Mouse (Mus musculus): Measurements from ENCODE around the gene Ccdc114.

Gene Ccdc114

DNA sequence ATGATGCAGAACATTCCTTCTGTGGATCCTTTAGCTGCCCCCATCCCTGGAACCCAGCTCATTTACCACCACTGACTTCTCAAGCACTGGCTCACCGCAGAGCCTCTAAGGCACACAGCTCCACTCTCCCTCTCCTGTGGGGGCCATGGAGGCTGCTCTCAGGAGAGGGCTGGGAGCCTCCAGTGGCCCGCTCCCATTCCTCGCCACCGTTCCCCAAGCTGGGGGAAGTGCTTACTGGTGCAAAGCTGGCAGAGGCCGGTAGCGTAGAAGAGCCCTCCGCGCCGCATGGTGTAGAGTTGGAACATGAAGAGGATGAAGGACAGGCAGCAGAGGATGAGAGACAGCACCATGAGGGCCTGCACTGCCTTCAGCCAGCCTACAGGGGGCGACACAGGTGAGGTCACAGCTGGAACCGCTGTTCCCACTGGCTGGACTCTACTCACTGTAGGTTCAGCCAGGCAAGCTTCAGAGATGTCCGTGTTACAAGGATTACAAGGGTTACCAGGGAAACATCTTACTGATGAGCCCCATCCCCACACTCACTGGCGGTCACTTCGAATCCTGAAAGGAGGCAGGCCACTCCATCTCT lies 4.7 kb upstream of the Ccdc114 start:
- DNase-seq (ENCODE audit: low read depth), result peak; percentile 60

DNA sequence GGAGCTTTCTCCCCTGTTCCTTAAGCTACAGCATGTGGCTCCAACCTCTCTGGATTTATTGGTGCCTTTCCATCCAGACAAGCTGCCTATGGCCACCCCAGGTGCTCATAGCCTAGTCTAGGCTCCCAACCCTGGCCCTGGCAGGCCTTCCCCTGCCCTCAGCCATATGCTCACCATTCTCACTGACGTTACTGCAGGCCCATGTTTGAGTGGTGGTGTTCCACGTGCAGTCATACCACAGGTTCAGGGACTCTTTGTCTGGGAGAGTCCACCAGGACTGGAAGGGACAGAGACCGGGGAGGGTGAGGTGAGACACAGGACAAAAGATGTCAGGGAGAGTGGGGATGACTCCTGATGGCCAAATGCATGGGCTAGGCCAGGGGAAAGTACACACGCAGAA lies 4.1 kb upstream of the Ccdc114 start:
- DNase-seq (ENCODE audit: low read depth), result no peak

GRCm38 (mm10) chr7:45920583-45921241 lies 3.2 kb upstream of the Ccdc114 start:
- DNase-seq (ENCODE audit: low read depth), result peak; percentile 30

DNA sequence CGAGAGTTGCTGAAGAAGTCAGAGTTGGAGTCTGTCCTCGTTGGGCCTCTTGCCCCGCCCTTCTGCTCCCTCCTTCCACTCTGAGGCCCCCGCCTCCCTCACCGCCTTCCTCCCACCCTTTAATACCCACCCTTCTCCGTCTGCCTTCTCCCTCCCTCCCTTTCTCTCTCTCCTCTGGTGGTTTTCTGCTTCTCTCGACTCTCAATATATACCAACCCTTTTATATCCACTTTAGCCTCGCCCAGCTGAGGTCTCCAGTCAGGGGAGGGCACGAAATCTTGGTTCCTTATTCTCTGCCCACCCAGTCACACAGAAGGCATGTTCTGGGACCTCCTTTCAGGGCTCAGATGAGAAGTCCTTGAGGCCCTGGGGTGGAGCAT lies 2.6 kb upstream of the Ccdc114 start, which contains the start of gene Emp3:
Gene Emp3 (minus strand): TSS at position 163 of the 380 bp plus-strand sequence.
- DNase-seq (ENCODE audit: low read depth), result peak; percentile 75

- DNase-seq (ENCODE audit: low read depth), result no peak
These were observed 1.8 kb upstream of the Ccdc114 start for GRCm38 (mm10) chr7:45921950-45922600.

GRCm38 (mm10) chr7:45922928-45923761 lies 727 bp upstream of the Ccdc114 start:
- peak; percentile 98 for DNase-seq (ENCODE audit: low read depth)

DNA sequence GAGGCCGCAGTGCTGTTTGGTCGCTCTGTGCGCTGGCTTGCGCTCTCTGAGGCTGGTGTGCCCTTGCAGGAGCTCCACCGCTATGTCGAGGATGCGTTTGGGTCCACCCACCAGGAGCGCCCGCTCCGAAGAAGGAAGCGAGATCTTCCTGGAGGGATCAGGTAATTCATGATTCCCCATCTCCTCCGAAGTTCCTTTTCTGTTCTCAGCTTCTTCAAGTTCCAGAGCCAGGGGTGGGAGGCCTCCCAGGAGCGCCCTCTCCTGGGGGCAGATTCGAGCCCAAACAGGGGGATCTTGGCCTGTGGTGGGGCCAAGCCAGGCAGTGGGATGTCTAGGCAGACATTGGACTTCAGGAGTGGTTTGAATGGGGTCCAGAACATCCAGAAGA lies 551 bp downstream of the Ccdc114 start:
- DNase-seq (ENCODE audit: low read depth), result peak; percentile 66

DNA sequence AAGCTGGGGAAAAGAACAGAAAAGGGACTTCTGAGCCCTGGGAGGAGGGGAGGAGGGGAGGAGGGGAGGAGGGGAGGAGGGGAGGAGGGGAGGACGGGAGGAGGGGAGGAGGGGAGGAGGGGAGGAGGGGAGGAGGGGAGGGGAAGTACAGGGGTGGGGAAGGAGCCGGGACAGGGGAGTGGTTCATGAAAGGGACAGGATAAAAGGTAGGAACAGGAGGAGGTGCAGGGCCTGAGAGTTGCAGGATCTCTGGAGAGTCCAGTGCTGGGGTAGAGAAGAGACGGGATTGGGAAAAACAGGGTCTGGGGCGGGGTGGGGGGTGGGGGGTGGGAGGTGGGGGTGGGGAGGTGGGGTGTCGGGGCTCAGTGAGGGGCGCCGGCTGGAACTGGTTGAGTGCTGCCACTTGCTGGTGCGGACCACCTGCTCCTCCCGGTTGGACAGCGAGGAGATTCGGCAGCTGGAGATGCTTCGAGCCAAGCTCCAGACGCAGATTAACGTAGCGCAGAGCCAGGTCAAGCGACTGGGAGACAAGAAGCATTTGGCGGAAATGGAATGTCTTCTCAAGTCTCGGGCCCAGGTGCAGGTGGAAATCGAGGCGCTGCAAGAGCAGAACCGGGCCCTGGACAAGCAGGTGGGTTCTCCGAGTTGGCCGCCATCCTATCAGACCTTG lies 4.9 kb downstream of the Ccdc114 start:
- DNase-seq (ENCODE audit: low read depth), result no peak

- peak; percentile 29 for DNase-seq (ENCODE audit: low read depth)
These were observed 5.8 kb downstream of the Ccdc114 start for GRCm38 (mm10) chr7:45929688-45930087.

DNA sequence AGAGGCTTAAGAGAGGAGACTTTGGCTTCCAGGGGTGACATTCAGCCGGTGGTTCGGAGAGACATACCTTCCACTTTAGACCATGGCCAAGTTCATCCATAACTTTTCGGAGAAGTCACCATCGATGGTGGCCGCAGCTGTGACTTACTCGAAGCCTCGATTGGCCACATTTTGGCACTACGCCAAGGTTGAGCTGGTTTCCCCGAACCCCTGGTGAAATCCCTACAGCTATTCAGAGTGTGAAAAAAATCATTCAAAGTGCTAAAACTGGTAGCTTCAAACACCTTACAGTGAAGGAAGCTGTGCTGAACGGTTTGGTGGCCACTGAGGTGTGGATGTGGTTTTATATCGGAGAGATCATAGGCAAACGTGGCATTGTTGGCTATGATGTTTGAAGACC lies 9.9 kb downstream of the Ccdc114 start:
- DNase-seq (ENCODE audit: low read depth), result peak; percentile 27

- DNase-seq (ENCODE audit: low read depth), result peak; percentile 92
These were observed 11.2 kb downstream of the Ccdc114 start for GRCm38 (mm10) chr7:45935114-45935513.

DNA sequence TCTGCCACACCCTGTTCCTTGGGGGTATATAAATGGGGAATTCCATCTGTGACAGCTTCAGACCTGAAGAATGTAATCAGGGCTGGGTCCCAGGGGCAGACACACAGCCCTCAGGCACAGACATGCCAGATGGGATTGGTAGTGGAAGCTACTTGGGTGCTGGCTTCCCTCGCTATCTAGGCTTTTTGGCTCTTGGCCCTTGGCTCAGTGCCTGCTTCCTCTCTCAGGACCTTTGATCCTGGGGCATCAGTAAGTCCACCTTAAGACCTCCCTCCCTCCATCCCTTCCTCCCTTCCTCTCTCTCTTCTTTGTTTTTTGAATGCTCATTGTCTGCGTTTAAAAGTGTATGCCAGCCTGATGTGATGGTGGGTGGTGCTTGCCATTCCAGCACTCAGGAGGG lies 16.0 kb downstream of the Ccdc114 start:
- DNase-seq (ENCODE audit: low read depth), result no peak

GRCm38 (mm10) chr7:45941986-45942385 lies 18.1 kb downstream of the Ccdc114 start:
- no peak for DNase-seq (ENCODE audit: low read depth)

DNA sequence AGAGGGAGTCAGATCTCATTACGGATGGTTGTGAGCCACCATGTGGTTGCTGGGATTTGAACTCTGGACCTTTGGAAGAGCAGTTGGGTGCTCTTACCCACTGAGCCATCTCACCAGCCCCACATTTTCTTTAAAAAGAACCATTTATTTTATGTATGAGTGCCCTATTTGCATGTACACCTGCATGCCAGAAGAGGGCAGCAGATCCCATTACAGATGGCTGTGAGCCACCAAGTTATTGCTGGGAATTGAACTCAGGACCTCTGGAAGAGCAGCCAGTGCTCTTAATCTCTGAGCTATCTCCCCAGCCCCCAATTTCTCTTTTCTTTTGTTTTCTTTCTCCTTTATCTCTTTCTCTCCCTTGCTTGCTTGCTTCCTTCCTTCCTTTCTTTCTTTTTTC lies 19.4 kb downstream of the Ccdc114 start:
- peak; percentile 28 for DNase-seq (ENCODE audit: low read depth)

DNA sequence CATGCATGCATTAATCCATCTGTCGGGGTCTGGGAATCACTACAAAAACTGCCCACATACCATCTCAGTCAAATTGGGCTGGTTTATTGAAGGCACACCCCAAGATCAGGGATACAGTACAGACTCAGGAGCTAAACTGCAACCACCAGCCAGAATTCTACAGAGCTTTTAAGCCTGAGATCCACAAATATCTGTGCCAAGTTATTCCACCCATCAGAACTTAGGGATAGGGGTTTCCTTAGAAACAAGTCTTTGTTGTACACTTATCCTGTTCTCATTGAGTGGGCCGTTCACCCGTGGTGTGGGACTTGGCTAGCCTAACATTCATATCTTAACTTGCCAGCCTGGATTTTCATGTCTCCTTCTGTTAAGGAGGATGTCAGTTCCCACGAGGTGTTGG lies 25.2 kb downstream of the Ccdc114 start:
- DNase-seq (ENCODE audit: low read depth), result no peak

- DNase-seq (ENCODE audit: low read depth), result no peak
These were observed 32.7 kb downstream of the Ccdc114 start for GRCm38 (mm10) chr7:45956611-45957010.

DNA sequence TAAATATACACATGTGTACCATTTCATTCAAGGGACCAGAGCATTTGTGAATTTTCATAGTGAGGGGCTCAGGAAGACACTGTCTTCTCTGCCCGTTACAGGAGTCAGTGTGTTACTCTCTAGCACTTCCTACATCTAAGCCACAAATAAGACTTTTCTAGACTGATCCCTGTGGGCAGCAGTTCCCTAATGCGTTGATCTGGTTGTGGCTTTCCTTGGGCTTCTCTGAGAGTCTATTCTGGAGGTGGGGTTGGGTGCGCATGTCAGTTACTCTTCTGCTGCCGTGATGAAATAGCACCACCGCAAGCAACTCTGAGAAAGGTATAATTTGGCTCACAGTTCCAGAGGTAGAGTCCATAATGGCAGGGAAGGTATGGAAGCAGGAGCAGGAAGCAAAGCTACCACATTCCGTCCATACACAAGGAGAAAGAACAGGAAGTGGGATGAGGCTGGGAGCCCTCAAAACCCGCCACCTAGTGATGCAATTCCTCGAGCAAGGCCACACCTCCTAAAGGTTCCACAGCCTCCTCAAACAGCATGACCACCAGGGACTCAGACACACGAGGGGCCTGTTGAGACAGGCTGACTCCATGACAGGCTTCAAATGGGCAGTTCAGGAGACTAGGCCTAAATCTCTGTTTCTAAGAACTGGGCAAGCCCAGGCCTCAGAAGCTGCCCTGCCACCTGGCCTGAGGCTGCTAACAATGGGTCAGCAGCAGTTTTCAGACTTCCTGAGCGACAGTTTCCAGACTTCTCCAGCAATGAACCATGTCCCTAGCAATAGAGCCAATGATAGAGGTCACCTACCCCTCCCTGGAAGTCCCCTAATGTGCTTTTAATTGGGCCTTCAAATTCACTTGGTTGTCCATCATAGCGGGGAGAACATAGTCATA lies 48.2 kb downstream of the Ccdc114 start:
- DNase-seq (ENCODE audit: low read depth), result no peak

DNA sequence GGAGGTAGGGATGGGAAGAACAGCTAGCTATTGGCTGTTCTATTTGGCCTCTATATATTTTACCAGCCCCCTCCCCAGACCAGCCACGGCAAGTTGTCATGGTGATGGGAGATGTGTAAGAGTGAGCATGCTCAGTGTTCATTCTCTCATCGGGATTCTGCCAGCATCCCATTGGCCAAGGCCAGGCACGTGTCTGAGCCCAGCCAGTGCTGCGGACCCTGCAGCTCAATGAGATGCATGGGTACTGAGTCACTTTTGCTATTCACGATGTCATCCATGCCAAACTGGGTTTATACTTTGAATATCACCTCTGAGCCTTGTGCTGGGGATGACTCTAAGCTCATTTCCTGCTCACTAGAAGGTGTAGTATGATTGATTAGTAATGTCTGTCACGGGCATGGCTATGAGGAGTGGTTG lies 49.4 kb downstream of the Ccdc114 start:
- DNase-seq (ENCODE audit: low read depth), result no peak

- no peak for DNase-seq (ENCODE audit: low read depth)
These were observed 50.2 kb downstream of the Ccdc114 start for GRCm38 (mm10) chr7:45974103-45974502.

GRCm38 (mm10) chr7:45974512-45974911 lies 50.6 kb downstream of the Ccdc114 start:
- no peak for DNase-seq (ENCODE audit: low read depth)

DNA sequence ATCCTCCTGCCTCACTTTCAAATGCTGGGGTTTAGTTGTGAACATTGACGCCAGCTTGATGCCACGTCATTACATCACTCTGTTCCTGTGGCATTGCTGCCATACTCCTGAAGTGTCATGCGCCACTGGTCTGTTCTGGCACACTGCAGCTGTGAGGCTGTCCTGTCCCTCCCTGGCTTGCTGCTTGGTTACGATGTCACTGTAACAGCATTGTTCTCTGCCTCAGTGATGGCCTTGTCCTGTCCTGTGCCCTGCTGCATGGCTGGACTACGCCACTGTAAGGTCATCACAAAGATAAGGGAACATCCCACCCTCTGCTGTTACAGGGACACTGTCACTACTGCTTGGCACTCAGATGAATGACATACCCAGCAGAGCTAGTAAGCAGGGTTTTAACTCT lies 57.7 kb downstream of the Ccdc114 start:
- no peak for DNase-seq (ENCODE audit: low read depth)

Data from naive thymus-derived CD4-positive, alpha-beta T cell, adult 2 months (primary cell).